Mouse (Mus musculus): ENCODE results near the gene Gstm1. TPM values are rescaled to one million over a fixed set of nuclear protein-coding genes. Genes with fewer than 3 reads are reported as not detected.
"Not testable (repeated sequence)": the region's sequence is repeated elsewhere in the genome, so short reads cannot be mapped to it uniquely, and the experiment has no call there.

The Gstm1 gene
- polyA plus RNA-seq, 1 experiment from 2014 or later, result 92.3 TPM

DNA sequence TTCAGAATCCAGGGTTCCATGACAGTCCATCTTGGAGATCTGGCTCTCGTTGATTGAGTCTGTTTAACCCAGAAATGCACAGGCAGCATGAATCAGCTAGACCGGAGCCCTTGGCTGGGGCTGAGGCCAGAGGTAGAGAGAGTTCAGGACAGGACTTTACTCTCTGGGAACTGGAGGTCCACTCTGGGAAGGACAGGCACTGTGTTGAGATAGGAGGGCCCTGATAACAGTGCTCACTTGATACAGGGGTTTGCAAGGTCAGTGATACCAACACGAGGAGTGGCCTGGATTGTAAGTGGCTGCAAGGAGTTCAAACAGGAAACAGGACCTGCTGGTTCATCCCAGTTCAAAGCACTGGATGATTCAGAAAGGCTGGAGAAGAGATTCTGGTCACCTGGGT, 40.1 kb downstream of the Gstm1 start:
- Histone ChIP-seq H3K9me3 (ENCODE audit: control insufficient read depth, low read length) (no peaks in the 10 kb centered on the region), H3K36me3 (replicated peaks; ENCODE audit: control insufficient read depth, insufficient read depth) (no peaks in the 10 kb centered on the region), H3K4me3 (replicated peaks; ENCODE audit: low read length) (no peak overlapping the region), H3K9ac (no peak overlapping the region), H3K4me1 (replicated peaks; ENCODE audit: control insufficient read depth, insufficient read depth, low read length) (no peaks in the 10 kb centered on the region), H3K27me3 (ENCODE audit: control insufficient read depth, insufficient read depth, low read length) (no peaks in the 10 kb centered on the region), H3K4me2 (replicated peaks) (no peak overlapping the region), H3K27ac (no peak overlapping the region)
- 89% methylated on average over 3 of the region's 3 CpGs for WGBS
- ATAC-seq (ENCODE audit: low FRiP score) (no peak), DNase-seq (ENCODE audit: low spot score) (no peak)

DNA sequence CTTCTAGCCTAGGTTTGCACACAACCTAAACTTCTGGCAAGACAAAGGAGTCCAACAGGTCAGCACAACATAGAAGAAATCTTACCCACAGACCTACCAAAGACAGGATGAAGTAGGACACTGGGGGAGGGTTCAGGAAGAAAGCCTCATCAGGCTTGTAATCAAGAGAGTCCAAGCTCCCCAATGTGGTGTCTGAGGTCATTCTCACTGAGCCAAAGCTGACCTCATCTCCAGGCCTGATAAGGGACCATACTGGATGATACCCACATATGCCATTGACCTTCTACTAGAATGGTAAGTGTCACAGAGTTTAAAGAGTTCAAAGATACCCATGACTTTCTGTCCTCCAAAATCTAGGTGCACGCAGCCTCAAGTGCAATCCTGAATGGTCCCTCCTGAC, 43.5 kb downstream of the Gstm1 start:
- 90% methylated on average over 1 of the region's 1 CpGs for WGBS
- no peaks in the 10 kb centered on the region for H3K4me1 ChIP-seq (replicated peaks; ENCODE audit: control insufficient read depth, insufficient read depth, low read length)
- ATAC-seq (ENCODE audit: low FRiP score), result no peak

DNA sequence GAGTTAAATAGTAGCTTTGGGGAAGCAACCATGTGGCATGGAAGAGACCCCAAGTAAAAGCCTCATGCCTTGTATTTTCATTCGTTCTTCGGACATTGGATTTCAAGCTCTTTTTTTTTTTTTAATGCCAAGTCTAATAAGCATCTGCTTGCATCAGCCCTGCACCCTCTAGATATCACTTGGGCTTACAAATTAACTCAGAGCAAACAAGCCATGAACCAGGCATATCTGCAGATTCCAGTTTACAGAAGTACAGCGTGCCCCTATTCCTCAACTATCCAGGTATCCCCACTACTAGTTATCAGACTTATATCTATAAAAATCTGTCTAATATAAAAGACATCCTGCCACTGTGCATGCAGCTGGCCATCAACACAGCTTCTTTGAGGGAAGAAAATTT, 45.7 kb downstream of the Gstm1 start:
- Histone ChIP-seq H3K27me3 (ENCODE audit: control insufficient read depth, insufficient read depth, low read length) (no peaks in the 10 kb centered on the region), H3K9me3 (ENCODE audit: control insufficient read depth, low read length) (no peaks in the 10 kb centered on the region), H3K9ac (no peak overlapping the region), H3K4me2 (replicated peaks) (no peak overlapping the region), H3K4me3 (replicated peaks; ENCODE audit: low read length) (no peak overlapping the region), H3K4me1 (replicated peaks; ENCODE audit: control insufficient read depth, insufficient read depth, low read length) (no peaks in the 10 kb centered on the region), H3K36me3 (replicated peaks; ENCODE audit: control insufficient read depth, insufficient read depth) (no peaks in the 10 kb centered on the region), H3K27ac (no peak overlapping the region)
- ATAC-seq (ENCODE audit: low FRiP score), result no peak
- DNase-seq (ENCODE audit: low spot score), result no peak
- 95% methylated on average over 3 of the region's 3 CpGs for WGBS

More for the DNA sequence above, 43.5 kb downstream of the Gstm1 start:
- H3K4me3 ChIP-seq (replicated peaks; ENCODE audit: low read length), result no peak overlapping the region
- H3K27ac ChIP-seq, result no peak overlapping the region
- no peaks in the 10 kb centered on the region for H3K9me3 ChIP-seq (ENCODE audit: control insufficient read depth, low read length)
- H3K36me3 ChIP-seq (replicated peaks; ENCODE audit: control insufficient read depth, insufficient read depth), result no peaks in the 10 kb centered on the region
- DNase-seq (ENCODE audit: low spot score), result no peak
- no peaks in the 10 kb centered on the region for H3K27me3 ChIP-seq (ENCODE audit: control insufficient read depth, insufficient read depth, low read length)
- no peak overlapping the region for H3K4me2 ChIP-seq (replicated peaks)
- H3K9ac ChIP-seq, result no peak overlapping the region

DNA sequence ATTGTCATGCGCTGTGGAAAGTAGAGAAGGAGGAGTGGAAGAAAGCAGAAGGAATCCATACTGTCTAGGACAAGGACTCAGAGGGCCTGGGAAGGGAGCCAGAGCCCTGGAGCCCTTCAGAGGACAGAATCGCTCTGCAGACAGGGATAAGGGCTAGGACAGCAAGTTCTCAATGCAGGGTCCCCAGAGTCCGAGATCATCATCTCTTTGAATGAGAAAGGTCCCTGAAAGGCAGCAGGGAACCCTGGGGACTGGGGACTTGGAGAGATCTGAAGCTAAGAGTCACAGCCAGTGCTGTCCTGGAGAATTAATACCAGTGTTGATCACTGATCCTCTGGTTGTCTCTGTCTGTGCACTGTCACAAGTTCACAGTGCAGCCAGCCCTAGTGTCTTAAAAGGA, 46.7 kb downstream of the Gstm1 start:
- H3K4me3 ChIP-seq (replicated peaks; ENCODE audit: low read length); H3K4me2 ChIP-seq (replicated peaks); H3K36me3 ChIP-seq (replicated peaks; ENCODE audit: control insufficient read depth, insufficient read depth); H3K27ac ChIP-seq; H3K9me3 ChIP-seq (ENCODE audit: control insufficient read depth, low read length); DNase-seq (ENCODE audit: low spot score); H3K4me1 ChIP-seq (replicated peaks; ENCODE audit: control insufficient read depth, insufficient read depth, low read length); H3K9ac ChIP-seq; H3K27me3 ChIP-seq (ENCODE audit: control insufficient read depth, insufficient read depth, low read length); ATAC-seq (ENCODE audit: low FRiP score): not testable (repeated sequence)
- WGBS, result 54% methylated on average over 3 of the region's 3 CpGs

DNA sequence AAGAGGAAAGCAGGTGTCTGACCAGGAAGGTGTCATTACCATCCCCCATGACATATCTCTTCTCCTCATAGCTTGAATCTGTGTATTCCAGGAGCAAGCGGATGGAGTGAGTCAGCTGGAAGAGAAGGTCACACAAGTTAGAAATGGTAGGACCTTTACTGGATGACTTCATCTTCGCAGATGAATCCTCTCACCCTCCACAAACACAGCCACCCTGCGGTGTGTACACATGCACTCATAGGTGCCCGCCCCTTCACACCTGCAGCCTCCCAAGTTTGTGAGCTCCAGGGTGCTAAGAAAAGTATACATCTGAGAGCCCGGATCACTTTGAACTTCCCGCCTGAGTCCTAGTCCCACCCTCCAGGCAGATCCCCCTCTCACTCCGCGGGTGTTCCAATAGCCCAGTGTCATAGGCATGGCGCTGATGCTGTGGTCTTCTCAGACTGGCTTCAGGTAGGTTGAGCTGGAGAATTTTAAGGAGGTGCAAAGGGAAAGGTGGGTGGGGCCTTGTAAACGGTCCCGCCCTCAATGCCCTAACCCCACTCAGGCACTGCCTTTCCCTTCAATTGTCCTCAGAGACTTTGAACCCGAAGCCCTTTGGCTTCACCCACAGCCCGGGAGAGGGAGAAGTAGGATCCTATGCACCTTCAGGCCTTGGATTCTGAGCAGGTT, 48.9 kb downstream of the Gstm1 start, which contains the start of gene Gstm3:
Gstm3 (minus strand) TSS at position 560 of the 672 bp plus-strand sequence.
- DNase-seq (ENCODE audit: low spot score) (no peak), ATAC-seq (ENCODE audit: low FRiP score) (no peak)
- 68% methylated on average over 13 of the region's 13 CpGs for WGBS
- Histone ChIP-seq H3K4me1 (replicated peaks; ENCODE audit: control insufficient read depth, insufficient read depth, low read length) (0 out of 2 replicates have a peak, but pooled peaks cover 5% of the 10 kb centered on the region), H3K27me3 (ENCODE audit: control insufficient read depth, insufficient read depth, low read length) (no peaks in the 10 kb centered on the region), H3K36me3 (replicated peaks; ENCODE audit: control insufficient read depth, insufficient read depth) (no peaks in the 10 kb centered on the region), H3K4me2 (replicated peaks) (no peak within 1 kb of the TSS), H3K9me3 (ENCODE audit: control insufficient read depth, low read length) (no peaks in the 10 kb centered on the region), H3K27ac (no peak within 1 kb of the TSS), H3K4me3 (replicated peaks; ENCODE audit: low read length) (no peak within 1 kb of the TSS), H3K9ac (no peak within 1 kb of the TSS)

DNA sequence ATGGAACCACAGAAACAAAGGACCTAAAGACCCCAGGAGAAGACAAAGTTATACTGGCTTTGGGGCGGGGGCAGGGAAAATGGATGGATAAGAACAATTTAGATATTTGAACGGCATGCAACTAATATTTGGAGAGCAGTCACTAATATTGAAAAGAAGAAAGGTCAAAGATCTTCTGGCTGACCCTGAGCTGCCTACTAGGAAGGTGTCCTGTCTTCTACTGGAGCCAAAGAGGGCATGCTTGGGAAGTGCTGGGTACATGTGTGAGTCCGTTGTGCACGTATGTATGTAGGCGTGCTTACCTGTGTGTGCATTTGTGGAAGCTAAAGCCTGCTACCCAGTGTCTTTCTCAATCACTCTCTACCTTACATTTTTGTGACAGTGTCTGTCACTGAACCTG, 51.1 kb downstream of the Gstm1 start:
- Histone ChIP-seq H3K36me3 (replicated peaks; ENCODE audit: control insufficient read depth, insufficient read depth) (no peaks in the 10 kb centered on the region), H3K9me3 (ENCODE audit: control insufficient read depth, low read length) (no peaks in the 10 kb centered on the region), H3K4me1 (replicated peaks; ENCODE audit: control insufficient read depth, insufficient read depth, low read length) (0 out of 2 replicates have a peak, but pooled peaks cover 5% of the 10 kb centered on the region), H3K27ac (no peak overlapping the region), H3K27me3 (ENCODE audit: control insufficient read depth, insufficient read depth, low read length) (no peaks in the 10 kb centered on the region), H3K4me3 (replicated peaks; ENCODE audit: low read length) (no peak overlapping the region), H3K4me2 (replicated peaks) (no peak overlapping the region), H3K9ac (no peak overlapping the region)
- over 99% methylated on average over 5 of the region's 5 CpGs for WGBS
- no peak for DNase-seq (ENCODE audit: low spot score)
- no peak for ATAC-seq (ENCODE audit: low FRiP score)

DNA sequence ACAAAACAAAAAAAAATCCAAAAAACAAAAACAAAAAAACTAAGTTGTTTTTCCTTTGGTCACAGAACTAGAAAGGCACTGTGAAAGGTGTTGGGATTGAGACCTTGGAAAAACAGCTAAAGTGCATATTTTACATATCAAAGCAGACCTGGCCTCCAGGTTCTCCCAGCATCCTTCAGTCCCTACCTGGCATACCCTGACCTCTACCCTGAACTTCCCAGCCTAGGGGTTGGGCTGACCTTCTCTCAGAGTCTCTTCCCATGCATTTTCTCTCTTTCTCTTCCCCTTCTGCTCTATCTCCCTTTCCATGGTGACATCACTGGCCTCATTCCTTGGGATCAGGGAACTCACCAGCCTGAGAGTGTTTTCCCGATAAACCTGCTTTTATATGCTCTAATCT, 52.2 kb downstream of the Gstm1 start:
- 85% methylated on average over 1 of the region's 1 CpGs for WGBS
- Histone ChIP-seq H3K27ac (no peak overlapping the region), H3K4me3 (replicated peaks; ENCODE audit: low read length) (no peak overlapping the region), H3K4me1 (replicated peaks; ENCODE audit: control insufficient read depth, insufficient read depth, low read length) (0 out of 2 replicates have a peak, but pooled peaks cover 5% of the 10 kb centered on the region), H3K4me2 (replicated peaks) (no peak overlapping the region), H3K9me3 (ENCODE audit: control insufficient read depth, low read length) (no peaks in the 10 kb centered on the region), H3K9ac (no peak overlapping the region), H3K36me3 (replicated peaks; ENCODE audit: control insufficient read depth, insufficient read depth) (no peaks in the 10 kb centered on the region), H3K27me3 (ENCODE audit: control insufficient read depth, insufficient read depth, low read length) (no peaks in the 10 kb centered on the region)
- DNase-seq (ENCODE audit: low spot score) (no peak), ATAC-seq (ENCODE audit: low FRiP score) (no peak)

DNA sequence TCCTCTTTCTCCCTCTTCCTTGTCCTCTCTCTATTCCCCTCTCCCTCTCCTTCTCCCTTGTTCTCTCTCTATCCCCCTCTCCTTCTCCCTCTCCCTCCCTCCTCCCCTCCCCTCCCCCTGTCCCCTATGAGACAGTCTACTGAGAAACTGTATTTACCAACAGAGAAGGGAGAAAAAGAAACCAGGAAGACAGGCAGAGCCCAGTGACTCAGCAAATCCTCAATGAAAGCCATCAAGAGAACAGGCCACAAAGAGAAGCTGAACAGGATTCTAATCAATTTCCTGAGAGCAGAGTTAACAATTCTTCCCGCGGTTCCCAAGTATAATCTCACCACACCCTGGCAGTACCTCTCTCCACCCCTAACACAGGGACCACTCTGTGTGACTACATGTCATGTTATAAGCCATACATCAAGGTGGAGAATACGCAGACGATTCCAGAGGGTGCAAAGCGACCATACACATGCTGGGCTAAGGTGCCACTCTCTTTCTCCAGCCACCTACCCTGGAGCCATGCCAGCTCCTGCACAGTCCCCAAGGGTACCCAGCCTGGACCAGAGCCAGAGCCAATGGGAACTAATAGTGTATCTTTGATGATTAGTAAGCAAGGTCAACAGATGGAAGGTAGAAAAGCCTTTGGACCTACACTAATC, 53.0 kb downstream of the Gstm1 start:
- H3K9ac ChIP-seq, result no peak overlapping the region
- ATAC-seq (ENCODE audit: low FRiP score), result no peak
- H3K4me3 ChIP-seq (replicated peaks; ENCODE audit: low read length), result no peak overlapping the region
- H3K36me3 ChIP-seq (replicated peaks; ENCODE audit: control insufficient read depth, insufficient read depth), result no peaks in the 10 kb centered on the region
- 0 out of 2 replicates have a peak, but pooled peaks cover 5% of the 10 kb centered on the region for H3K4me1 ChIP-seq (replicated peaks; ENCODE audit: control insufficient read depth, insufficient read depth, low read length)
- H3K27me3 ChIP-seq (ENCODE audit: control insufficient read depth, insufficient read depth, low read length), result no peaks in the 10 kb centered on the region
- no peaks in the 10 kb centered on the region for H3K9me3 ChIP-seq (ENCODE audit: control insufficient read depth, low read length)
- DNase-seq (ENCODE audit: low spot score), result no peak
- no peak overlapping the region for H3K27ac ChIP-seq
- no peak overlapping the region for H3K4me2 ChIP-seq (replicated peaks)
- WGBS, result 63% methylated on average over 5 of the region's 5 CpGs

DNA sequence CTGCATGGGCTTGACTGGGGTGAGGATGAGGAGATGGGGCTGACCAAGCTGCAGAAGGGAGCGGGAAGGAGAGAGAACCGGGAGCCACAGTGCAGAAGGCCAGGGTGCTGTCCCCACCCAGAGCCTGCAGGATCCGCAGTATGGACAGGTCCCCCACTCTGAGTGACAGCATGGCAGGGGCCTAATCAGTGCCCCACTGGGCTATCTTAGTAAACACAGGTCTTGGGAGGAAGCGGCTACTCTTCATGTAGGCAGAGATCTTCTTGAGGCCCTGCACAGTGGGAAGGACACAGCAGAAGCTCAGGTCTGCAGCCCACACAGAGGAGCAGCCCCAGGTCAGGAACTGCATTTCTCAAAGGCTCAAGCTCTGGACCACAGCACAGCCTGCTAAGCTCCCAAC, 53.7 kb downstream of the Gstm1 start:
- Histone ChIP-seq H3K9ac (no peak overlapping the region), H3K4me2 (replicated peaks) (no peak overlapping the region), H3K9me3 (ENCODE audit: control insufficient read depth, low read length) (no peaks in the 10 kb centered on the region), H3K4me1 (replicated peaks; ENCODE audit: control insufficient read depth, insufficient read depth, low read length) (0 out of 2 replicates have a peak, but pooled peaks cover 5% of the 10 kb centered on the region), H3K27ac (no peak overlapping the region), H3K4me3 (replicated peaks; ENCODE audit: low read length) (no peak overlapping the region), H3K36me3 (replicated peaks; ENCODE audit: control insufficient read depth, insufficient read depth) (no peaks in the 10 kb centered on the region), H3K27me3 (ENCODE audit: control insufficient read depth, insufficient read depth, low read length) (no peaks in the 10 kb centered on the region)
- WGBS, result 83% methylated on average over 4 of the region's 4 CpGs
- no peak for ATAC-seq (ENCODE audit: low FRiP score)
- DNase-seq (ENCODE audit: low spot score), result no peak
